Mouse (Mus musculus) retina, postnatal 1 day (tissue): ENCODE measurements at regions not wholly inside any gene's neighbourhood (a gene's known extent, or its start where the extent isn't known, plus 50 kb on each side); places are given as distances from the start of the nearest gene placed in this dataset.
A peak's percentile ranks its signal among the peaks of the same experiment; 100 is the strongest.
"Not testable (repeated sequence)": the region's sequence is repeated elsewhere in the genome, so short reads cannot be mapped to it uniquely, and the experiment has no call there.

Experiments
- DNase-seq: peaks from one replicate; pipeline ENCODE4 v3.0.0-alpha.2; 2012

DNA sequence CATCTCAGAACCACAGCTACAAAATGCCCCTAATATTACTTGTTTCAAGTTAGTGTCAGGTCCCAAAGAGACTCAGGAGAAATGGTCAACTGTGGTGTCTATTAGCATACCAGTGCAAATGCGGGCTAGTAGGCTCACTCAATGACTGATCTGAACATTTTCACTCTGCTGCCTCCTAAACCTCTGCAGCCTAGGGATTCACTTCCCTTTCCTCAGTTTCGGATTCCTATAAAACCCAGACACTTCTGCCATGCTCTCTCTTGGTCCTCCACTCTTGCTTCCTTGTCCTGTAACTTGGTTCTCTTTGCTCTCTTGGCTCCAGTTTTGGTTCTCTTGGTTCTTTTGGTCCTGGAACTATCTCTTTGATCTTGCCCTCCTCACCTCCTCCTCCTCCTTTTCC, 206.3 kb upstream of the Spef2 start:
- DNase-seq = no peak

DNA sequence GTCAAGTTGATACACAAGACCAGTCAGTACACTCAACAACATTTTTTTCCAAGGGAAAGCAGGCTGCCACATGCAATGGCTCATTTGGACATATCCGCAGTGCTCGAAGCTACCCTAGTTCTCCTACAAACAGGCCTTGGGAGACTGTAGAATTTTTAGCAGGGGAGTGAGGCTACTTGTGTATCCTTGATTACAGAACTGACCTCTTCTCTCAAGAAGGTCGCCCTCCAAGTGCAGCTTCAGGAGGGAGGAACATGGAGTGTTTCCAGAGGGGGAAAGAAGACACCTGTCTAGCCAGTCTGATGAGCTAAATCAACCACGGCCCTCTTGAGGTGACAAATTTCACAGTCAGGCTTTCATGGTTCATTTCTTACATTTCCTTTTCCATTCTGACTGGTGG, 202.0 kb upstream of the Prlr start:
- DNase-seq = no peak

DNA sequence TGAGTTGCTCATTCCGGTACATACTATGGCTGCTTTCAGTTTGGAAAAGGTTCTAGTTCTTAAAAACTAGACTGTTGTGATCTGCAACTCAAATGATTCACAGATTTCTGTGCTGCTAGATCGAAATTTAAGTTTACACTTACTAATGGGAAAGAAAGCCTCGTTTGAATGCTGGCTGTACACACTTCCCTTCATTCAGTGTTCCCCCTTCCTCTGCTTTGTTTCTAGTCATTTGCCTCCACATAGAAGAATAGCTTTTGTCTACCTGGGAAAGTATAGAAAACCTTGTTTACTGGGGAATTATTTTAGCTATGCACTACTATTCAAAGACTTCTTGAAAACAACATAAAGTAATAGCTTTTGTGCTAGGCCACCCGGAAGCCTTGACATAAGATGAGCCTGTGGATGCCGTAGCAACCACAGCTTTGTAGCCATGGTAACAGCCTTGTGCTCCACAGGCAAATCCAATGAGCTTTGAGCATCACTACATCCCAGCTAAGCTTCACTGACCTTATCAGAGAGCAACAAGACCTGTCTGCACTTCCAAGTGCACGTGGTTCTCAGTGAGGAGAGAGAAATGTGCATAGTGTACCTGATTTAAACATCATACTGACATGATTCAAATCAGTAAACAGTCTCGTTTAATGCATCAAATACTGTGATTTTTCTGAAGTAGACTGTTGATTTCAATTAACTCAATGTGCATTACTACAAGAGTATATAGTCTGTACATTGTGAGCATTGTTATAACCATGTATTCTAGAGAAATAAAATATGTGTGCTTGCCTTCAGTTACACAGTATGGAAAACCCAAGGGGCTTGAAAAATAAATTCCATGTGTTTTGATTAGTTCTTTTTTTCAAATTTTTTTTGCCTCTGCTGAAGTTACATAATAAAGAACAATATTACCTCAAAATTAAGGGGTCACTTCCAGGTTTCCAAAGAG, 165.5 kb upstream of the Prlr start:
- peak; percentile 72 for DNase-seq

DNA sequence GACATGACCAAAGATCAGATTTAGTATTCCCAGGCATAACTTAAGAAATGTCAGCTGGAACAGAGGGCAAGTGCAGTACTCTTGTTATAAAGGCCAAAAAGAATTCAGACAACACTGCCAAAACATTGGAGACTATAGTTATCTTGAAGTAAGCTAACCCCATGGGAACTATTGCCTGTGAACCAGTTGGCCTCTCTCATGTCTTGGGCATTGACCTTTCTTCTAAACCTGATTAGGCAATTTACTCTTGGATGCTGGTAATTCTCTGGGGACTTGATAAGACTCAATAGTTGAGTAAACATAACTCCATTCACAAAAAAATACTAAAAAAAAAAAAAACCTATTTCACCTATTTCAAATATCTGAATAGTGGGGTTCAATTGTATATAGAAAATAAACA, 159.8 kb upstream of the Prlr start:
- no peak for DNase-seq

DNA sequence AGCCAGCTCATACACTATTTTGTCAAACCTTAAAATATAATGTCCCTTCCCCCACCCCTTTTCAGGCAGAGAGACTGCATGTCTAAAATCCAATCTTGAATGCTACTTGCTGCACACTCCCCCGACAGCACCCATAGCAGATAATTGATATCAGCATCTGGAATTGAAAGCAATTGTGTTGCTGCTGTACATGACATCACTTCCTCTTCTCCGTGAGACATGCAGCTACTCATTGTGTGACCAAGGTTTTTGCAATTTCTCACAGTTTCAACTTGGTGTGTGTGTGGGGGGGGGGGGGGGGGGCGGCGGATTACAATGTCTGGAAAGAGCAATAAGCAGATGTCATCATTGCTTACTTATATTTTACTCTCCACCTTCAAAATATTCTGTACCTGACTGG, 147.1 kb upstream of the Prlr start:
- DNase-seq = no peak

DNA sequence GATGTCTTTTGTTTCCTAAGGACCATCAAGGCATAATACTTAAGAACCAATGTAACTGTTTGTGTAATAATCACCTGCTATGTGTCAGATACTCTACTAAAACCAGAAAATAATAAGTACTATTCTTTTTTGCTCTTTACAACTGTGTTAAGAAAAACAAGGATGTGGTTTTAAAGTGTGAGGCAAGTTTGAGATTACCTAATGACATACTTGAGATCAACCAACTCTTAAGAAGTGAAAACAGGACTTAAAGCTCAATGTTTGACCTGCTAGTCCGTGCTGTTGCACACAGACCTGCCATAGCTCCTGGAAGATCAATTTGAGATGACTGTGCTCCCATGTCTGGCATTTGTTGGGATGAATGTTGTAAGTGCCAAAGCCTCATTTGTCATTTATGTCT, 141.5 kb upstream of the Prlr start:
- DNase-seq = no peak

DNA sequence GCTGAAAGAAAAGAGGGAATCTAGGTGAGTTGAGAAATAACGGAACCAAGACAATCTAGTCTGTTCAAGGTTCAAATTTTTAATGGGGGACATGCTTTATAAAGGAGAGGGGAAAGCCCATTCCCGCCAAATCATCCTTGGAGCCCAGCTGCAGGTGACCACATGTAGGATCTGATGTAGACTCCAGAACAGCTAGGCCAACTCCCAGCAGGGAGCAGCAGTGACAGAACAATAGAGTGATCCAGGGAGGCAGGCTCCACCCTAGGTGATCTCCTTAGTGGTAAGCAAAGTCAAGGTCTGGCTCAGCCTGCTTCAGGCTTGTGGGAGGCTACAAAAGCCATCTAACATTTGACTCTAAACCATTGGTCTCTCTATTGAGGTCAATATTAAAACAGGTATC, 140.5 kb upstream of the Prlr start:
- DNase-seq = not testable (repeated sequence)

DNA sequence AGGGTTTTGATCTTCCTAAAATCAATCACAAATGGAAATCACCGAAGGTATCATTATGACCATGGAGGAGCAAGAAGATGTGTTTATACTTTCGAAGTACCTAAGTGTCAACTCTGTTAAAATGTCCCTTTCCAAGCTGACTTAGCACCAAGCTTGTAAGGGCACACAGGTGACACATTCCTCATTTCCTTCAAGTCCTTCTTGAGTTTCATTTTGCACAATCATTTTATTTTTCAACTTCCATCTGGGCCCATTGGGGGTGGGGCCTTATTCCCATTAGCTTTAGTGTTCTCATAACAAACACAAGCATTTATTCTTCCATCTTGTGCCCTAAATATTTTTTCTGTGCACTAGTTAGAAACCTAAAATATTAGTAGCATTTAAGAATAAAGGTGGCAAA, 103.5 kb upstream of the Prlr start:
- no peak for DNase-seq

DNA sequence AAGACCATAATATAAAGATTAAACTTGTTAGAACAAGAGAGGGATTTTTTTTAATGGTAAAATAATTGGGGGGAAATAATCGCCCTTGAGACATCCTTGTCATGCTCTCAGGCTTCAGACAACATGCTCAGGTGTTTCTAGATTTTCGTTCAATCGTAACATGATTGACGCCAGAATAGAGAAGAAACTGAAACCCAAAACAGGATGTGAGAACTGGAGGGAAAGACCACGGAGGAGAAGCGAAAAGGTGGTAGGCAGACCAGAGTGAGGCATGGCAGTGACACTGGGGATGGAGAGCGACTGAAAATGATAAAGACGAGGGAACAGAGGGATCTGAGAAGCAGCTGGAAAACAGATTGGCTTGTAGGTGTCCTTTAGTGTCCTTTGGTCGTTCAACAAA, 102.1 kb upstream of the Prlr start:
- DNase-seq = no peak

DNA sequence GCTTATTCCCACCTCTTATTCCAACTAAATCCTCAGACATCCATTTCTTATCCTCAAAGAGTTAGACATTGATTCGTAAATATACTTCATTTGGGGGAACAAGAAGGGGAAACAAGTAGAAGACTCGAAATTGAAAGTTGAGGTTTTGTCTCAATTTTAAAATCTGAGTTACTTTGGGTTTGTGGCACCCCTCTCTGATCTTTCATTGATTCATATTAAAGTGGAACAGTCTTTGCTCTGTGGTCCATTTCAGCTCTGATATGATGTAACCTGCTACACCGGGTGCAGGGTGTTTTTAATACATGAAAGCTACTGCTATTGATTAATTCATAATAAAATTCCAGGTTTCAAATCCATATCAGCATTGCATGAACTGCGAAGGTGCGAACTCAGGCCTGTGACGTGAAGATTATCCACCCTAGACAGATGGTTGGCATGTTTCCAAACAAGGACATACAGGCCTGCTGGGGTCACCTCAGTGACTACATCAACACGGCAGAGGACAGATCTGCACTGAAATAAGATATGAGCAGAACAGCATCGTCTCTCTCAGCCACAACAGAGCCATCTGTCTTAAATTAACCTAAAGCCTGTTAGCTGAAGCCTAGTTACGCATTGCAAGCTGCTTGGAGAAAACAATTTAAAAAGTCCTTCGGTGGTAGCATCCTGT, 101.5 kb upstream of the Prlr start:
- peak; percentile 38 for DNase-seq

DNA sequence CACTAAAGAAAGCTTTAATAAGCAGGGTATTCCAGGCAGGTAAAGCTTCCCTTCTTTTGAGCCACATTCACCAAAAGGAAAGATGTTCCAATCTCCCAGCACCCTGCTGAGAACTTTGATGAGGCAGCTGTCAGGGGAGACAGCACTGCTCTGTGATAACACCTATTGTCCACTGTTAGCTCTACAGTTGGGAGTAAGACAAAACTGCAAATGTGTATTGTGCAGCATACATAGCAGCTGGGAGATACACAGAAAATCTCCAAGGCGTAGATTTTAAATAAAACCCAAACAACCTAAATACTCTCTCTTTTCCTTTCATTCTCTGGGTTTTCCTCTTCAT, 101.0 kb upstream of the Prlr start:
- DNase-seq = no peak

DNA sequence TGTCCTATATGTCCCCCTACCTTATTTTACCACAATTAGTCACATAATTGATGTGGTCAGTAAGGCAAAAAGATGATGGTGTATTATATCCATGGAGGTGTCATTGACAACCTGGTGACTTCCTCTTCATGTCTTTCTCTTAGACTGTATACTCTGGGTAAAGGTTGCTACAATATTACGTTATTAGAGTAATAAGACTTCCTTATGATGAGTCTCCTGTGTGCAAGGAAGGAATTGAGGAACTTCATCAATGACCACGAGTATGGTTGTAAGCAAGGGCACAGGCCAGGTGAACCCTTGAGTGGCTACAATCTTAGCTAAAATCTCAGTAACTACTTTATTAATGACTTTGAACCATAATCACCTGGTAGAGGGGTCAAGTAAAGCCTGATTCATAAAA, 98.6 kb upstream of the Prlr start:
- DNase-seq = no peak

DNA sequence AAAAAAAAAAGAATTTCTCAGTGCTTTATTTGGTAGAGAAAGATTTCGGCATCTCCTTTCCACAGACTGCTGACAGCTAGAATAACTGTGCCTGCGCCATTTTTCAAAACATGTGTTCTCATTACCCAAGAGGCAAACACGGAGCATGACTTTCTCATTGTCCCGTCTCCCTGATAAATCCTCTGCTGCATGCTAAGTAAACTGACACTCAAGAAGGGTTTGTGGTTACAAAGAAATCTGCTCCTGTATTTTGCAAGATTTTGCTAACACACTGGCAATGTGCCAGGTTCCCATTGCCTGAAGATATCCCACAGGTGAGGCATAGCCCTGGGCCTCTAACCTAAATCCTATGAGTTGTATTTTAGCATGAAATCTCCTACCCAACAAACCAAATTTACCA, 97.5 kb upstream of the Prlr start:
- DNase-seq = no peak

DNA sequence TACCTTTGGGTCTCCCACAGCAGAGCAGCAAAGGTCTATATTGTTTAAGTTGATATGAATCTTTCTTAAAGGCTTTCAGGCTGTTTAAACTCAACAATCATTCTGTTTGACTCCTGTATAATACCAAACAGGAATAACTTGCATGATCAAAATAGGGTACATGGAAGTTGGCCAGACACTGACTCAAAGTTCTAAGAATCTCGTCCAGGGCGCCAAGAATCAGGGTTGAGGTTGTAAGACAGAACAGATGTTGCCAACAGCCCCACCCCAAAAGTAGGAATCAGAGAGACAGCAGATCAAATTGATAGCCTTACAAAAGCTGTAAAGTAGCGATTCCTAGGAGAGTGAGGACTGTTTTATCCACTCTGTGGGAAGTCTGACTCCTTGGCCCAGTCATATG, 88.3 kb upstream of the Prlr start:
- DNase-seq = no peak

DNA sequence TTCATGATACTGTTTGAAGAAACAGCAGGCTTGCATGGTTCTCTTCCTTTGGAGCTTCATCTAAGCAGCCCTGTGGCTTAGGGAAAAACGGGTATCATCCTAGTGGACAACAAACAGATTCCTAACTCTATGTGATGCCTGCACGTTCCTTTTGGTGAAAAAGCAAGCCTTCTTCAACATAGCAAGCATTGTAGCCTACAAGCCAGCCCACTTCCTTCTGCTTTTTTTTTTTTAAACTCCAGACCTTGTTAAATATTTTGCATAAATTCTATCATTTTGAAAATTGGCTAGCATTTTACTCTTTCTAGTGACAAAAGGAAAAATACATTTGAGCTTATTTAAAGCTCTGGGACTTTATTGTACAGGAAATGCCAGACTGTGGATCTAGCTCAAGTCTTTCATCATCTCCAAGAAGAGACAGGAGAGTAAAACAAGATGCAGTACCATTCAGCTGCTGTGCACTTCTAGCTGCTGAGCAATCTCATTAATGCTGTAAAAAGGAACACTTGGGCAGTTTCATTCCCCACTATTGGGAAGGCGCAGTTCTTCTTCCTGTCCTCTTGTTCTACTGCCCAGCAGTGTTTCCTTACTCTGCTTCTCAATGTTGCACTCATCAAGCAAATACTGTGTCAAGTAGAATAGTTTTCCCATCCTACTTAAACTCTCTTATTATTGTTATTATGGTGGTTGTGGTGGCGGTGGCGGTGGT, 86.5 kb upstream of the Prlr start:
- DNase-seq = no peak

DNA sequence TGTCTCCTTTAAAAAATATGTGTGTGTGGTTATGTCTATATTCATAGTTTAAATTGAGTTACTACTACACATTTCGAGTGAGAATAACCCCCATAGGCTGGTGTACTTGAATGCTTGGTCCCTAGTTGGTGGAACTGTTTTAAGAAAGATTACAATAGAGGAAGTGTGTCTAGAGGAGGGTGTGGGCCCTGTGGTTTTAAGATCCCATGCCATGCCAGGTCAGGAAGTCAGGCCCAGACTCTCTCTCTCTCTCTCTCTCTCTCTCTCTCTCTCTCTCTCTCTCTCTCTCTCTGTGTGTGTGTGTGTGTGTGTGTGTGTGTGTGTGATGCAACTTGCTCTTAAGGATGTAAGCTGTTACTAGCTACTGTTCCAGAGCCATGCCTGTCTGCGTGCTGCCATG, 73.7 kb upstream of the Prlr start:
- no peak for DNase-seq

DNA sequence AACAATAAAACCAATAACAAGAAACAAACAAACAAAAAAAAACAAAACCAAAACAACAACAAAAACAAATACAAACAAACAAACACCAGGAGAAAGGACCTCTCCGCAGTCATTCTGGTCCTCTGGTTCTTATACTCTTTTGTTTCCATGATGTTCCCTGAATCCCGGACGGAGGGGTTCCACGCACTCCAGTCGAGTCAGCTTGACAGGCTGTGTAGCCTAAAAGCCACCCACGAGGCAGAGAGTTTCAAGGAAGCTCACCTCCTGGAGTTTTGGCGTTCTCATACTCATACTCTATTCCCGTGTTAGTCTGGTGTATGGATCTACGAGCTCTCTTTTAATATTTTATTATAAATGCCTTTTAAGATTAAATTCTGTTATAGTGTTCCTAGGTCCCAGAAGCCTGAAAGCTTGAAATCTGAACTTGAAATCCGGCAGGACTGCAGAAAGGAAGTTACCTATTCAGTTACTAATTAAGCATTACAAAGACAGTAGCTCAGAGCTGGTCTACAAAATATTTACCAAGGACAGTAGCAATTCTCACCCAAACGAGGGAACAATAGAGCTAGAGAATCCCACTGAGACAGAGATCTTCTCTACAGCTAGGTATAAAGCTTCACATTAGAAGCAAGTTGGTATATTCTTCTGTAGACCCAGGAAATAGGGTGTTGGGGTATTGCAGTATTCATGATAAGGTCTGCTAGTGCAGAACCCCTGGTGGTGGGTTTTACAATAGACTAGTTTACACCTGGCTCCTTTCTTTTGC, 71.6 kb upstream of the Prlr start:
- not testable (repeated sequence) for DNase-seq

DNA sequence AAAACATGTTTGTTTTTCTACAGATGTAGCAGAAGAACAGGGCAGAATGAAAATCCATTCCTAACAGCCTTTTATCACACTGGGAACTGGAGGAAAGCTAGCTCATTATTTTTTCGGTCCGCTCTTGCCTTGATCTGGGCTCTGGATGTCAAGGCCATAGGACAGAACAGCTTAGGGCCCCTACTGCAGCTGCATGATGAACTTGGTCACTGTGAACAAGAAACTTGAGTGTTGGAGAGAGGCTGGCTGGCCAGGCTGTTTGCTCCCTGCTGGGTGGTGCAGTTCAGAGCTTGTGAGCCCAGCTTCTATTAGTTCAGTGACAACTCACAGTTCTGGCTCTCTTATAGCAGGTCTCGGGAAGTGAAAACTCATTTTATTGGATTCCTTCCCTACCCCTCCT, 70.2 kb upstream of the Prlr start:
- no peak for DNase-seq
